Mouse (Mus musculus): Measurements from ENCODE around the gene Gm9747. TPM values are rescaled to one million over a fixed set of nuclear protein-coding genes. Genes with fewer than 3 reads are reported as not detected.

Gm9747 gene
- polyA plus RNA-seq, 1 experiment from 2014 or later, result 2.6 TPM

DNA sequence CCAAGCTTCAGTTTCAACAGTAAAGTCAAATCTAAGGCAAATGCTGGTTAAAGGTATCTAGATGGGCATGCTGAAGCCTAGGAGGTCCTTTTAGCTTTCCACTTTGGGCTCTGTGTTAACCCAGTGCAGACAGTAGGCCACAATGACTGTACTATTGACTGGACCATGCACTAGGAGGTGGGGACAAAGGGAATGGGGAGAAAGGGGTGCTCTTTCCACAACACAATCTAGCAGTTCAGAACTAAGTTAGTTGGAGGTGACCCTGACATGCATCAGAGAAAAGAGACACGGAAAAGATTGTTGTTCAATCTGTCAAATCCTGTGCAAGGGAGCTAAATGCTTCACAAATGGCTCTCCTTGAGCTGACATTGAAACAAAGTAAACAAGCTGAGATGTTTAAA is 51.0 kb downstream of the Gm9747 start:
- H3K36me3 ChIP-seq, result peaks cover 13% of the 10 kb centered on the region

GRCm38 (mm10) chr1:82284403-82284802 is 51.5 kb downstream of the Gm9747 start:
- Histone ChIP-seq H3K4me3 (replicated peaks) (peak overlapping the region; percentile 66; the same call in 1 of the 2 replicates), H3K27ac (no peak overlapping the region), H3K27me3 (peaks cover 48% of the 10 kb centered on the region), H3K4me1 (replicated peaks) (peaks cover 29% of the 10 kb centered on the region), H3K4me2 (peak overlapping the region; percentile 88), H3K9ac (peak overlapping the region; percentile 5; the same call in 1 of the 2 replicates), H3K36me3 (peaks cover 16% of the 10 kb centered on the region), H3K9me3 (replicated peaks) (no peaks in the 10 kb centered on the region)
- DNase-seq (no peak), ATAC-seq (ENCODE audit: low read depth) (no peak)
- WGBS (ENCODE audit: insufficient replicate concordance), result 34% methylated on average over 4 of the region's 4 CpGs

More for the DNA sequence above, 51.0 kb downstream of the Gm9747 start:
- Histone ChIP-seq H3K9ac (peak overlapping the region; percentile 80), H3K4me1 (replicated peaks) (peaks cover 24% of the 10 kb centered on the region), H3K9me3 (replicated peaks) (no peaks in the 10 kb centered on the region), H3K4me3 (replicated peaks) (peak overlapping the region; percentile 66), H3K4me2 (peak overlapping the region; percentile 88), H3K27me3 (peaks cover 43% of the 10 kb centered on the region), H3K27ac (peak overlapping the region; percentile 75)
- ATAC-seq (ENCODE audit: low read depth) (no peak), DNase-seq (no peak)
- WGBS (ENCODE audit: insufficient replicate concordance), result 70% methylated on average over 1 of the region's 1 CpGs

Other genes starting within 250 kb of the Gm9747 start
- 0.75 and 0.96 TPM in 2 replicates for gene Irs1, start 58.3 kb downstream of the Gm9747 start, polyA plus RNA-seq (2015; fragmentation: Nextera tagmentation; extraction: Ambion mirVana)
- 8.6 and 10.3 TPM in 2 replicates for gene Rhbdd1, start 83.3 kb downstream of the Gm9747 start, polyA plus RNA-seq (2015; fragmentation: Nextera tagmentation; extraction: Ambion mirVana)